Mouse (Mus musculus): ENCODE measurements around the gene Tnnc1.

GRCm38 (mm10) chr14:31251626-31252025 lies 43.5 kb downstream of the Tnnc1 start:
- TF ChIP-seq CTCF (IDR thresholded peaks at IDR 0.05; ENCODE audit: low read depth, low read length) (no peak), POLR2A (IDR thresholded peaks at IDR 0.05; ENCODE audit: borderline replicate concordance, low read depth, low read length) (no peak)

Measured in bone marrow macrophage, adult 2 months (primary cell).